Mouse (Mus musculus) cerebellum, adult 2 months (tissue): Measurements from ENCODE around the gene Retreg1.

Experiments
- CTCF ChIP-seq: fragments of 200-500 bp; IDR thresholded peaks from 2 replicates; pipeline ENCODE4 v1.5.1; 2011; ENCODE audit warnings: low read depth, mild to moderate bottlenecking, control low read depth, low read length, moderate library complexity, borderline replicate concordance; ENCODE audit not compliant: insufficient read depth
- POLR2A ChIP-seq: fragments of 200-500 bp; IDR thresholded peaks from 2 replicates; pipeline ENCODE4 v1.6.1; 2011; ENCODE audit warnings: low read length, control low read depth, borderline replicate concordance; ENCODE audit not compliant: insufficient read depth

DNA sequence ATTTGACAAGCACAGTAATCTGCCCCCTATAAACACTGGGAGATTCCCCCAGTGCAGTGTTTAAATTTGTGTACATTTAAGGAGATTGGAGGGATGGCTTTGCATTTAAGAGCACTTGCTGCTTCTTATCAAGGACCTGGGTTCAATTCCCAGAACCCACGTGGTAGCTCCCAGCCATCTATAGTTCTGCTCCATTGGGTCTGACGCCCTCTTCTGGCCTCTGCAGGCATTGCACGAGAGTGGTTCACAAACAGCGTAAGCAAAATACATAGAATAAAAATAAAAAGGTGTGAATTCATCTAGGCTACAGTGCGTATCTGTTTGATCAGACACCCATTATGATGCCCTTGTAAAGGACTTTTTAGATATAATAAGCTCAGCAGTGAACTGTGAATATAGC, 85.9 kb downstream of the Retreg1 start:
- TF ChIP-seq POLR2A = no peak
- peak; percentile 25; the same call in 1 of the 2 replicates for TF ChIP-seq CTCF
